Mouse (Mus musculus): ENCODE measurements around the gene Cdk11b.
"Not testable (repeated sequence)": the region's sequence is repeated elsewhere in the genome, so short reads cannot be mapped to it uniquely, and the experiment has no call there.

Gene Cdk11b

DNA sequence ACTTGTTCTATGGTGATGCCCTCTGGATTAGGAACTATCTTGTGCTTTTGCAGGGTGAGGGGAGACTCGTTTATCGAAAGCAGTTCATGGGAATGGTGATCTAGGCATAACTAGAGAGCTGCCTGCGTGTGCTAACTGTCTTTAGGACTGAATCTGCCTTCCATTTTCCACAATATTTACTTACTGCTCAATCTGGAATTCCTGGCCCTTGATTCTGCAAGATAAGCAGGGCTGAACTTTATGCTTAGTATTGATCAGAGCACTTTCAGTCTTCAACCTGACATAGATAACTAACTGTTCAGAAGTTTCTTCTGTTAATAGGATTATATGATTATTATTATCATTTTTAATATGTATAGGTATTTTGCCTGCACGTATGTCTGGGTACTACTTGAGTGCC lies 19.5 kb upstream of the Cdk11b start:
- DNase-seq (ENCODE audit: low read depth, low spot score) = no peak

DNA sequence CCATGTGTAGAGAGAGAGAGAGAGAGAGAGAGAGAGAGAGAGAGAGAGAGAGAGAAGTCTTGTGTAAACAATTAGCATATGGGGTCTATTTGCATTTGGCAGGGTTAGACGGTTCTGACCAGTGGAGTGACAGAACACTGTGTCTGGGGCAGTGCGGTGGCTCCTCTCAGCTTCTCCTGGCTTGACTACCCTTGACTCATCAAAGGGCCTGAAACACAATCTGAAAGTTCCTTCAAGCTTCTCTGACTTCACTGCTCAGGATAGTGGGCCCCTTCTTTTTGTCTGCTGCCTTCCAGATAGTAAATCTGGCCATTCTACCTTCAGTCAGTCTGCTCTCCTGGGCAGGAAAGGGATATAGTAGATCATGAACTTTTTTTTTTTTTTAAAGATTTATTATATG lies 17.8 kb upstream of the Cdk11b start:
- DNase-seq (ENCODE audit: low read depth, low spot score) = no peak

DNA sequence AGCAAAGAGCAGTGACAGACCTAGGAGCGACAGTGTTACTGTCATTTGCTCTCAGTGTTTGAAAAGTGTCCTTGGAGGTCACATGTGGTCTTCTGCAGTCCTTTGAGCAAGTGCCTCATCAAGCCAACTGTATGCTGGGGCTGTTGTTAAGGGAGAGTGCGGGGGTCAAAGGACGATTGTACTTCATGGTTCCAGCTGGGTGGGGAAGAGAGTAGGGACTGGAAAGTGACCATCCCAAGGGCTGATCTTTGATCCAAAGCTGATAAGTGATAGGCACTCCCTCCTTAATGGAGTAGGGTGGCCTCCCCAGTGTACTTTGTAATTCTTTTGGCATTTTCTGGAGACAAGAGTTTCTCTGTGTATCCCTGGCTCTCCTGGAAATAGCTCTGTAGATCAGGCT lies 12.8 kb upstream of the Cdk11b start:
- no peak for DNase-seq (ENCODE audit: low read depth, low spot score)

DNA sequence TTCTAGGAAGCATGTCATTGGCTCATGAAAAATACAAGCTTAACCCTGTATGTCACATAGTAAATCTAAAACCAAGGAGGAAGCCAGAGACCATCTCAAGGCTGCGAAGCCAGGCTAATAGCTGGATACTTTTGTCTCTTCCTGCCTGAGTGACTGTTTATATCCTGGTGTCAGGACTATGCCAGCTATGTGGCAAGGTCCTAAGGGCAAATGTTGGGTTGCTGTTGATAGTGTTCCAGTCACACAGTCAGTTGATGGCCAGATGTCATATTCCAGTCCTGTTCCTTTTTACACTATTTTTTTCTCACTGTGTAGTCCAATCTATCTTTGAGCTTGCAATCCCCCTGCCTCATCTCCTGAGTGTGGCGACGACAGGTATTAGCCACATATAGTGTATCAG lies 11.4 kb upstream of the Cdk11b start:
- no peak for DNase-seq (ENCODE audit: low read depth, low spot score)

DNA sequence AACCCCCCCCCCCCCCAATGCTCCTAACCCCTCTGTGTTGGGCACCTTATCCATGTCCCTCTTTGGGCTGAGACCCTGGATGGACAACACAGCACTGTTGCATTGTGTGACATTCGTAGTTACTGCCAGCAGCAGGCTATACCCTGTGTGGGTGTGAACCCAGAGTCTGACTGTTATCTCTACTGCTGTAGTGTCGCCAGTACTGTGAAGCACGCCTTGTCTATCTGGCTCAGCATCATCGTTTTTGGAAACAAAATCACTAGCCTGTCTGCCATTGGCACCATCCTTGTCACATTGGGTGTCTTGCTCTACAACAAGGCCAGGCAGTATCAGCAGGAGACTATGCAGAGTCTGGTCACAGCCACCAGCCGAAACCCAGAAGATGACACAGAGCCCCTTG lies 6.3 kb upstream of the Cdk11b start:
- DNase-seq (ENCODE audit: low read depth, low spot score) = no peak

GRCm38 (mm10) chr4:155630267-155630666 lies 5.6 kb downstream of the Cdk11b start:
- no peak for DNase-seq (ENCODE audit: low read depth, low spot score)

GRCm38 (mm10) chr4:155635766-155636499 lies 11.3 kb downstream of the Cdk11b start:
- DNase-seq (ENCODE audit: low read depth, low spot score) = no peak

GRCm38 (mm10) chr4:155643531-155643930 lies 18.9 kb downstream of the Cdk11b start:
- no peak for DNase-seq (ENCODE audit: low read depth, low spot score)

DNA sequence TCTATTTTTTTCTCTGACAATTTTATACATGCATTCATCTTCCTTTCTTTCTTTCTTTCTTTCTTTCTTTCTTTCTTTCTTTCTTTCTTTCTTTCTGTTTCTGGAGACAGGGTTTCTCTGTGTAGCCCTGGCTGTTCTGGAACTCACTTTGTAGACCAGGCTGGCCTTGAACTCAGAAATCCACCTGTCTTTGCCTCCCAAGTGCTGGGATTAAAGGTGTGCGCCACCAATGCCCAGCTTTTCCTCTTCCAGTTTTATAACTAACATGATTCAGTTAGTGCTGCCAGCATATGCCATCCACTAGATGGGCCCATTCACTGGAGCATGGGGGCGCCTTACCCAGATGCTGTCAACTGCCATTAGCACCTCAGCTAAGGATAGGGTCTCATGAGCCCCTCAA lies 20.7 kb downstream of the Cdk11b start, which contains the start of gene Gm10563:
Gene Gm10563 (minus strand): TSS at position 101 of the 400 bp plus-strand sequence.
- DNase-seq (ENCODE audit: low read depth, low spot score) = not testable (repeated sequence)

GRCm38 (mm10) chr4:155645721-155646120 lies 21.1 kb downstream of the Cdk11b start:
- no peak for DNase-seq (ENCODE audit: low read depth, low spot score)

DNA sequence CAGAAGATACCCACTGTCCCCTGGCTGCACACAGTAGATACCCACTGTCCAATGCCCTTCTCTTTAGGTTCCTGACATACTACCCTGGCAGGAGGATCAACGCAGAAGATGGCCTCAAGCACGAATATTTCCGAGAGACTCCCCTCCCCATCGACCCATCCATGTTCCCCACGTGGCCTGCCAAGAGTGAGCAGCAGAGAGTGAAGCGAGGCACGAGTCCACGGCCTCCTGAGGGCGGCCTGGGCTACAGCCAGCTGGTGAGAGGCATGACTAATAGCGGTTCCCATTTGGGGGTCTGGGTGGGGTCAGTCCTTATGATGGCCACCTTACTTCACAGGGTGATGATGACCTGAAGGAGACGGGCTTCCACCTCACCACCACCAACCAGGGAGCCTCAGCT lies 24.7 kb downstream of the Cdk11b start:
- DNase-seq (ENCODE audit: low read depth, low spot score) = no peak

DNA sequence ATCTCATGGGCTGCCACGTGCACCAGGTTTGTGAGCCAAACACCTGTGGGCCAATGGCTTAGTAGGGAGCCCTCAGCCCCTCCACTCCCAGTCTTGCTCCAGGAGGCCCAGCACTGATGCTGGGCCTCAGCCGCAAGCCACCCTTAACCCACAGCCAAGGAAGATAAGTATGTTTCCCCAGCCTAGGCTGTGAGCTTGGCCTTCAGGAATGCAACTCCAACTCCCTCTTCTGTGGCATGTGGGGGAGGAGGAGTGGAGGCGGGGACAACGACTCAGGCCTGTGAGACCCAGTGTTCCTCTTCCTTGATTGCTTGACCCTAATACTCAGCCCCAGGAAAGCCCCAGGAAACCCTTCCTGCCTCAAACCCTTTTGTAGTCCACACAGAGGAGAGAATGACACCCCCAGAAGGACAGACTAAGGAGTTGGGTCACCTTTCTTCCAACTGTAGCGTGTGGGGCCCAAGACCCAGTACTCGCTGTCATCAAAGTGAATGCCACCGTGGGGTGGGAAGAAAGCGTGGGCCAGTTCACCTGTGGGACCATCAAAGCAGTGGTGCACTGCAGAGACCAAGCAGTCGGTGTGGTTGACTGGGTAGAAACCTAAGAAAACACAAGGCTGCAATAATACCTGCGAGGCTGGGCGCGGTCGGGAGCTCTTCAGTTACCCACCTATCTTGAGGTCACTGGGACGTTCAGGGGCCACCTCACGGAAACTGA lies 27.1 kb downstream of the Cdk11b start:
- no peak for DNase-seq (ENCODE audit: low read depth, low spot score)

- DNase-seq (ENCODE audit: low read depth, low spot score) = no peak
These were observed 27.8 kb downstream of the Cdk11b start for GRCm38 (mm10) chr4:155652283-155653085.

DNA sequence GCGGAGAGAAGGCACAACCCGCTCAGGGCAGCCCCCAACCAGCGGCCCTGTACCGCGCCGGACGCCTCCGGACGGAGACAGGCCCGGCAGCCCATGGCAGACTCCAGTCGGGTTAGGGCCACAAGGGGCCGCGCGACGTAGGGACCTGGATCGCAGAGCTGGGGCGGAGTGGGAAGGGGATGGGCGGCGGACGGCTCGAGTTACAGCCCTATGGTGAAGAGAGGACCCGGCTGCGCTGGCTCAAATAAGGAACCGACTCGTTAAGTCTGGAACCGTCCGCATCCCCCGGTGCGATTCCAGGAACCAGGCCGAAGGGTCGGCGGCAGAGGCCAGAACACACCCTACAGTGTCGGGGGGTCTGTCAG lies 28.4 kb downstream of the Cdk11b start, which contains the start of gene Mmp23:
Gene Mmp23 (minus strand): TSS at position 299 of the 365 bp plus-strand sequence.
- no peak for DNase-seq (ENCODE audit: low read depth, low spot score)

DNA sequence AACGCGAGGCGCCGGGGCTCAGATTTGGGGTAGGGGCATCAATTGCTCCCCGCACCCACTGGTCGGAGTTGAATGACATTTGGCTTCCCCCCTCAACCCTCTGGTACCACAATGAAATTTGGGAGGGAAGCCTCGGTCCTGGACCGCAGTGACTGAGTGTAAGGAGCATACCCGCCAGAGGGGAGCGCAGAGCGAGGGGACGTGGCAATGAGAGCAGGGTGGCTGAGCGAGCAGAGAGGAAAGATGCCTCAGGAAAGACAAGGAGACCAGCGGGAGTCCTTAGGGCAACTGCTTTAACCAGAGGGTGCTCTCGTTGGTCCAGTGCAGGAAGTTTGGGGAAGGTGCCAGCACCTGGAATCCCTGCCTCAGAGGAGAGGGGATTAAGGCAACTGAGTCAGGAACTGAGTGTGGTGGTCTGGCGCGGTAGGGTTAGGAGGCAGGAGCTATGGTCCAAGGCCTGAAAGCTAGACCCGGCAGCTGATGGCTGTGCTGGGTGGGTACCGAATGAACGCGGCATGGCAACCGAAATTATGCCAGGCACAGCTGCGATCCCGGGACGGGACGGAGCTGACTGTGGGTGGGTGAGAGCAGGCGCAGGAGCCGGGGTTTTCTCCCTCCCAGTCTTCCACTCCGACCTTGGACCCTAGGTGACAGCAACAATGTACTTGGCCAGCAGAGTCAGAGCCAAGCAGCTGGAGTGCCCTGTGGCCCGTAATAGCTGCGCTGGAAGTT lies 29.0 kb downstream of the Cdk11b start:
- DNase-seq (ENCODE audit: low read depth, low spot score) = no peak

DNA sequence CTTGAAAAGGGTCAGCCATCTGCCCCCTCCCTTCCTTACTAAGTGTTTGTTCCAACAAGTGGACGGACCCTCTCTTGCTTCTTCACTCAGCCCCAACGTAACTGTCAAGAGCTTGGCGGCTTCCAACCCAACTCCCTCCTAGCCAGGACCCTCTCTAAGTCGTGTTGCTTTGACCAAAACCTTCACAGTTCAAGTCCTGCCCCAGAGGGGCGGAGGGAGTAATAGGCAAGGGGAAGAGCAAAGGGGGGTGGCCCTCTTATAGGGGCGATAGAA lies 29.5 kb downstream of the Cdk11b start:
- no peak for DNase-seq (ENCODE audit: low read depth, low spot score)

GRCm38 (mm10) chr4:155654456-155655298 lies 30.0 kb downstream of the Cdk11b start:
- no peak for DNase-seq (ENCODE audit: low read depth, low spot score)

DNA sequence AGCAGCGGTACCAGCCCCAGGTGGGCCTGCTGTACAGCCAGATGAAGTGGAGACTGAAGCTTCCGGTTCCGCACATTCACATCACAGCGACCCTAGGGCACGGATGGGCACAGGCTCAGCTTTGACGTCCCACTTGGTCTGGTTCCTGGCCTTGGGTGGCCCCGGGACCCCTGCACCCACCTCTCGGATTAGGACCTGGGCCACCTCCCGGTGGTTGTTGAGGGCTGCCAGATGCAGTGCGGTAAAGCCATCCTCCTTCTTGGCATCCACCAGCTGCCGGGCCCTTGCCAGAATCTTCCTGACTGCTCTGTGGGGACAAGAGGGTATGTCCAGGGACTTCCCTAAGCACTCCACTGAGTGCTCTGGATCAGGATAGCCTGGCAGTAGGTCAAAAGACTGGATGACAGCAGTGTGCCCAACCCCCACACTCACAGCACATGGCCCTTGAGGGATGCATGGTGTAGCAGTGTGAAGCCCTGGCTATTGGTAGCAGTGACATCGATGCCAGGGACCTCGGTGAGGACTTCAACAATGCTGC lies 31.6 kb downstream of the Cdk11b start:
- no peak for DNase-seq (ENCODE audit: low read depth, low spot score)

DNA sequence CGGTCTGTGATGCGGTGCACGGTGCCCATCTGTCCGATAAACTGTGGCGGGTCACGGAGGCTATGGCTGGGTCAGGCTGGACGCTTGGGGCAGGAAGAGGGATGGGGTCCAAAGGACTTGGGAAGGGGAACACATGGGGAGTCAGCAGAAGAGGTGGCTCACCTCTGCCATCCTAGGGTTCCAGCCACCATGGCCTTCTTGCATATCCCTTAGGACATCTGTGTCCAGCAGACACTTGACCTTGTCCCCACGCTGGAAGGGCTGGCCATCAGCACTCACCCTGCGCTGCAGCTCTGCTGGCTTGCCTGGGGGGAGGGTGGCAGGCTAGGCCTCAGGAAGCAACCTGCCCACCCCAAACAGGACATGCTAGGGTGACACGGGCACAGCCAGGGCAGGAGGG lies 34.3 kb downstream of the Cdk11b start:
- no peak for DNase-seq (ENCODE audit: low read depth, low spot score)

GRCm38 (mm10) chr4:155660641-155661040 lies 36.0 kb downstream of the Cdk11b start:
- no peak for DNase-seq (ENCODE audit: low read depth, low spot score)

GRCm38 (mm10) chr4:155666903-155667302 lies 42.2 kb downstream of the Cdk11b start:
- no peak for DNase-seq (ENCODE audit: low read depth, low spot score)
